9 mouse cellular contexts compared by ENCODE assay signal in genomic region chr19:5475069-5475714, GRCm38 (mm10). TPM values are rescaled to one million over a fixed set of nuclear protein-coding genes. Genes with fewer than 3 reads are reported as not detected.
DNase-seq lines count a peak whose midpoint lies in the region; ATAC-seq and TF ChIP-seq lines count a peak whose summit lies in the region.
"Had no signal": no experiment of that assay in that cellular context is flagged by ENCODE, and none has a peak within 500 bp of the region (broad histone marks: within the 10 kb centered on the region; RNA-seq: fewer than 3 reads in every experiment).

No protein-coding gene starts in this region.

- DNase-seq in gastrocnemius, adult 2 months = peak; percentile 35
- no peak for DNase-seq in gastrocnemius, adult 8-10 months (ENCODE audit: low spot score in 2 of 2)
- DNase-seq in forebrain, embryonic 11.5 days (ENCODE audit: low spot score) = no peak
- no peak for DNase-seq in thymus, postnatal 0 days (ENCODE audit: low spot score)
- DNase-seq in left cerebral cortex, adult 11 months (ENCODE audit: low spot score) = no peak

- H3K36me3 ChIP-seq in E14TG2a.4 (ENCODE audit: insufficient read depth, low read length) = peaks cover 7% of the 10 kb centered on the region
- no peaks in the 10 kb centered on the region for H3K36me3 ChIP-seq in forebrain, embryonic 11.5 days (ENCODE audit: control insufficient read depth, insufficient read depth, low read length)
- H3K36me3 ChIP-seq in limb, embryonic 13.5 days = peaks cover 35% of the 10 kb centered on the region
- H3K36me3 ChIP-seq in stomach, embryonic 16.5 days (ENCODE audit: control insufficient read depth, insufficient read depth, low read length) = no peaks in the 10 kb centered on the region

- peak overlapping the region; percentile 86 for H3K4me2 ChIP-seq in forebrain, embryonic 11.5 days (ENCODE audit: low read depth, low read length, severe bottlenecking)
- H3K4me2 ChIP-seq in limb, embryonic 13.5 days (replicated peaks) = peak overlapping the region; percentile 92
- H3K4me2 ChIP-seq in stomach, embryonic 16.5 days (ENCODE audit: low read depth, low read length) = peak overlapping the region; percentile 84

- H3K4me3 ChIP-seq in gastrocnemius, adult 2 months = peak overlapping the region; percentile 78
- peak overlapping the region; percentile 77 for H3K4me3 ChIP-seq in E14TG2a.4 (replicated peaks; ENCODE audit: low read length)
- H3K4me3 ChIP-seq in forebrain, embryonic 11.5 days (ENCODE audit: low read depth, low read length) = peak overlapping the region; percentile 59
- H3K4me3 ChIP-seq in limb, embryonic 13.5 days = peak overlapping the region; percentile 72
- H3K4me3 ChIP-seq in stomach, embryonic 16.5 days (replicated peaks; ENCODE audit: low read length) = peak overlapping the region; percentile 53

- 28% methylated on average over 13 of the region's 13 CpGs for WGBS in forebrain, embryonic 11.5 days
- WGBS in limb, embryonic 13.5 days = 10% methylated on average over 13 of the region's 13 CpGs
- WGBS in stomach, embryonic 16.5 days = 20% methylated on average over 13 of the region's 13 CpGs

- peak; percentile 49; the same call in 1 of the 2 replicates for ATAC-seq in forebrain, embryonic 11.5 days (replicated peaks; ENCODE audit: low FRiP score)
- ATAC-seq in limb, embryonic 13.5 days (ENCODE audit: low FRiP score, low read depth) = peak; percentile 4; the same call in 1 of the 2 replicates
- ATAC-seq in stomach, embryonic 16.5 days (ENCODE audit: insufficient read depth, low FRiP score) = no peak

- peak overlapping the region; percentile 84 for H3K9ac ChIP-seq in forebrain, embryonic 11.5 days (ENCODE audit: low read length)
- H3K9ac ChIP-seq in limb, embryonic 13.5 days = peak overlapping the region; percentile 90
- peak overlapping the region; percentile 80 for H3K9ac ChIP-seq in stomach, embryonic 16.5 days (ENCODE audit: low read length)

- peaks cover 38% of the 10 kb centered on the region for H3K4me1 ChIP-seq in E14TG2a.4 (replicated peaks; ENCODE audit: low read depth, low read length)
- H3K4me1 ChIP-seq in forebrain, embryonic 11.5 days (replicated peaks; ENCODE audit: control insufficient read depth, insufficient read depth, low read length) = peaks cover 11% of the 10 kb centered on the region; the same call in 1 of the 2 replicates
- peaks cover 30% of the 10 kb centered on the region for H3K4me1 ChIP-seq in limb, embryonic 13.5 days
- H3K4me1 ChIP-seq in stomach, embryonic 16.5 days (ENCODE audit: control insufficient read depth, insufficient read depth, low read length) = peaks cover 13% of the 10 kb centered on the region; the same call in 1 of the 2 replicates

- no peak for TF ChIP-seq CTCF in gastrocnemius, adult 2 months (IDR thresholded peaks at IDR 0.05)
- no peak for TF ChIP-seq CTCF in E14TG2a.4 (conservative IDR thresholded peaks at IDR 0.05; ENCODE audit: low read length)

- H3K9me3 ChIP-seq in E14TG2a.4 (ENCODE audit: low read length) = no peaks in the 10 kb centered on the region
- no peaks in the 10 kb centered on the region for H3K9me3 ChIP-seq in forebrain, embryonic 11.5 days (ENCODE audit: control insufficient read depth, low read length)
- no peaks in the 10 kb centered on the region for H3K9me3 ChIP-seq in limb, embryonic 13.5 days
- no peaks in the 10 kb centered on the region for H3K9me3 ChIP-seq in stomach, embryonic 16.5 days (replicated peaks; ENCODE audit: control insufficient read depth, low read length)

- intact Hi-C loops in gastrocnemius, adult 2 months (cut with DNase I) = no loop called here

- peak overlapping the region; percentile 80 for H3K27ac ChIP-seq in gastrocnemius, adult 2 months
- H3K27ac ChIP-seq in forebrain, embryonic 11.5 days (ENCODE audit: low read depth, low read length) = peak overlapping the region; percentile 18; the same call in 1 of the 2 replicates
- H3K27ac ChIP-seq in limb, embryonic 13.5 days = peak overlapping the region; percentile 90
- H3K27ac ChIP-seq in stomach, embryonic 16.5 days (ENCODE audit: low read length) = peak overlapping the region; percentile 69

- H3K27me3 ChIP-seq in E14TG2a.4 (ENCODE audit: insufficient read depth, low read length) = peaks cover 33% of the 10 kb centered on the region
- no peaks in the 10 kb centered on the region for H3K27me3 ChIP-seq in forebrain, embryonic 11.5 days (ENCODE audit: control insufficient read depth, insufficient read depth, low read length)
- H3K27me3 ChIP-seq in limb, embryonic 13.5 days = no peaks in the 10 kb centered on the region
- no peaks in the 10 kb centered on the region for H3K27me3 ChIP-seq in stomach, embryonic 16.5 days (ENCODE audit: control insufficient read depth, insufficient read depth, low read length)

RNA-seq across cellular contexts. Expression of gene Efemp2, which starts 1.4 kb away (rescaled TPM):
- total RNA-seq in gastrocnemius, adult 2 months (2021) = 1 to 10 TPM; 3.4 to 6.6 TPM
- total RNA-seq in gastrocnemius, adult 8-10 months (2022) = 1 to 10 TPM; 3.2 to 6.1 (median 3.8) TPM
- 49.1 and 50.4 TPM in 2 replicates for polyA plus RNA-seq in forebrain, embryonic 11.5 days (2014; fragmentation: Nextera tagmentation; extraction: Ambion mirVana)
- 209 and 216 TPM in 2 replicates for polyA plus RNA-seq in limb, embryonic 13.5 days (2015; fragmentation: Nextera tagmentation; extraction: Ambion mirVana)
- 156 and 167 TPM in 2 replicates for polyA plus RNA-seq in stomach, embryonic 16.5 days (2015; fragmentation: Nextera tagmentation; extraction: Ambion mirVana)
- 26.5 and 27.9 TPM in 2 replicates for polyA plus RNA-seq in thymus, postnatal 0 days (2015; fragmentation: Nextera tagmentation; extraction: Ambion mirVana)
- total RNA-seq: hematopoietic stem cell, adult 5-6 weeks had no signal

RNA-seq across cellular contexts. Expression of gene Ctsw, which starts 6.9 kb away (rescaled TPM):
- not detected for total RNA-seq in gastrocnemius, adult 2 months (2021)
- total RNA-seq in gastrocnemius, adult 8-10 months (2022) = not detected
- polyA plus RNA-seq in forebrain, embryonic 11.5 days (2014; fragmentation: Nextera tagmentation; extraction: Ambion mirVana) = 3.4 and 4.0 TPM in 2 replicates
- polyA plus RNA-seq in limb, embryonic 13.5 days (2015; fragmentation: Nextera tagmentation; extraction: Ambion mirVana) = 1.7 and 2.3 TPM in 2 replicates
- polyA plus RNA-seq in stomach, embryonic 16.5 days (2015; fragmentation: Nextera tagmentation; extraction: Ambion mirVana) = 1.6 and 2.2 TPM in 2 replicates
- polyA plus RNA-seq in thymus, postnatal 0 days (2015; fragmentation: Nextera tagmentation; extraction: Ambion mirVana) = 42.8 and 43.0 TPM in 2 replicates

RNA-seq across cellular contexts. Expression of gene Mus81, which starts 13.0 kb away (rescaled TPM):
- 10 to 100 TPM; 20.1 to 23.3 TPM for total RNA-seq in gastrocnemius, adult 2 months (2021)
- 10 to 100 TPM; 18.5 to 22.8 (median 21.2) TPM for total RNA-seq in gastrocnemius, adult 8-10 months (2022)
- polyA plus RNA-seq in forebrain, embryonic 11.5 days (2014; fragmentation: Nextera tagmentation; extraction: Ambion mirVana) = 39.2 and 42.7 TPM in 2 replicates
- polyA plus RNA-seq in limb, embryonic 13.5 days (2015; fragmentation: Nextera tagmentation; extraction: Ambion mirVana) = 40.5 and 42.8 TPM in 2 replicates
- 36.5 and 37.6 TPM in 2 replicates for polyA plus RNA-seq in stomach, embryonic 16.5 days (2015; fragmentation: Nextera tagmentation; extraction: Ambion mirVana)
- polyA plus RNA-seq in thymus, postnatal 0 days (2015; fragmentation: Nextera tagmentation; extraction: Ambion mirVana) = 58.6 and 63.5 TPM in 2 replicates

RNA-seq across cellular contexts. Expression of gene Fibp, which starts 14.8 kb away (rescaled TPM):
- 10 to 100 TPM; 33.9 to 35.8 TPM for total RNA-seq in gastrocnemius, adult 2 months (2021)
- 10 to 100 TPM; 29.2 to 35.1 (median 32.8) TPM for total RNA-seq in gastrocnemius, adult 8-10 months (2022)
- 105 TPM in 2 replicates for polyA plus RNA-seq in forebrain, embryonic 11.5 days (2014; fragmentation: Nextera tagmentation; extraction: Ambion mirVana)
- 129 and 131 TPM in 2 replicates for polyA plus RNA-seq in limb, embryonic 13.5 days (2015; fragmentation: Nextera tagmentation; extraction: Ambion mirVana)
- polyA plus RNA-seq in stomach, embryonic 16.5 days (2015; fragmentation: Nextera tagmentation; extraction: Ambion mirVana) = 98.3 and 102 TPM in 2 replicates
- 104 and 112 TPM in 2 replicates for polyA plus RNA-seq in thymus, postnatal 0 days (2015; fragmentation: Nextera tagmentation; extraction: Ambion mirVana)

RNA-seq across cellular contexts. Expression of gene Cfl1, which starts 15.1 kb away (rescaled TPM):
- 10 to 100 TPM; 52.8 to 72.0 TPM for total RNA-seq in gastrocnemius, adult 2 months (2021)
- 10 to 100 TPM; 44.8 to 57.2 (median 51.2) TPM for total RNA-seq in gastrocnemius, adult 8-10 months (2022)
- polyA plus RNA-seq in forebrain, embryonic 11.5 days (2014; fragmentation: Nextera tagmentation; extraction: Ambion mirVana) = 3,238 and 3,452 TPM in 2 replicates
- 2,537 and 2,628 TPM in 2 replicates for polyA plus RNA-seq in limb, embryonic 13.5 days (2015; fragmentation: Nextera tagmentation; extraction: Ambion mirVana)
- 2,233 and 2,288 TPM in 2 replicates for polyA plus RNA-seq in stomach, embryonic 16.5 days (2015; fragmentation: Nextera tagmentation; extraction: Ambion mirVana)
- 3,590 and 4,042 TPM in 2 replicates for polyA plus RNA-seq in thymus, postnatal 0 days (2015; fragmentation: Nextera tagmentation; extraction: Ambion mirVana)

Comparison
In these comparisons a context has a peak if more than half of its experiments do, and no peak if none do; other contexts are left out.
1. H3K27ac ChIP-seq: peak in every context shown above with its lines; median percentile 90 in limb, embryonic 13.5 days; 80 in gastrocnemius, adult 2 months; 69 in stomach, embryonic 16.5 days; 18 in forebrain, embryonic 11.5 days.